Mouse (Mus musculus): Measurements from ENCODE around the gene Scand1. TPM values are rescaled to one million over a fixed set of nuclear protein-coding genes. Genes with fewer than 3 reads are reported as not detected.

The Scand1 gene
- polyA plus RNA-seq, 1 experiment from 2014 or later = 187 TPM

- Histone ChIP-seq H3K4me3 (ENCODE audit: low read depth, low read length) (peak overlapping the region; percentile 73), H3K4me2 (replicated peaks; ENCODE audit: low read depth) (peak overlapping the region; percentile 79), H3K9ac (ENCODE audit: low read depth, low read length) (peak overlapping the region; percentile 96), H3K27ac (ENCODE audit: low read depth, low read length) (peak overlapping the region; percentile 99), H3K4me1 (replicated peaks; ENCODE audit: control insufficient read depth, insufficient read depth, low read length) (no peaks in the 10 kb centered on the region), H3K27me3 (replicated peaks; ENCODE audit: control insufficient read depth, insufficient read depth, low read length) (no peaks in the 10 kb centered on the region), H3K36me3 (ENCODE audit: control insufficient read depth, insufficient read depth) (peaks cover 2% of the 10 kb centered on the region; the same call in 1 of the 2 replicates), H3K9me3 (ENCODE audit: control insufficient read depth) (no peaks in the 10 kb centered on the region)
- 17% methylated on average over 8 of the region's 8 CpGs for WGBS
- no peak for ATAC-seq
- TF ChIP-seq CTCF (IDR thresholded peaks at IDR 0.05; ENCODE audit: low read depth) = peak; percentile 16; the same call in 1 of the 2 replicates
Observed at GRCm38 (mm10) chr2:156311441-156311840, 1.1 kb downstream of the Scand1 start.

GRCm38 (mm10) chr2:156310945-156311344, 1.6 kb downstream of the Scand1 start:
- H3K4me3 ChIP-seq (ENCODE audit: low read depth, low read length) = no peak overlapping the region
- WGBS = 82% methylated on average over 5 of the region's 5 CpGs

GRCm38 (mm10) chr2:156310455-156310854, 2.0 kb downstream of the Scand1 start:
- Histone ChIP-seq H3K27me3 (replicated peaks; ENCODE audit: control insufficient read depth, insufficient read depth, low read length) (no peaks in the 10 kb centered on the region), H3K4me2 (replicated peaks; ENCODE audit: low read depth) (no peak overlapping the region), H3K36me3 (ENCODE audit: control insufficient read depth, insufficient read depth) (peaks cover 7% of the 10 kb centered on the region; the same call in 1 of the 2 replicates), H3K9me3 (ENCODE audit: control insufficient read depth) (no peaks in the 10 kb centered on the region), H3K27ac (ENCODE audit: low read depth, low read length) (no peak overlapping the region), H3K4me1 (replicated peaks; ENCODE audit: control insufficient read depth, insufficient read depth, low read length) (no peaks in the 10 kb centered on the region), H3K9ac (ENCODE audit: low read depth, low read length) (no peak overlapping the region), H3K4me3 (ENCODE audit: low read depth, low read length) (no peak overlapping the region)
- ATAC-seq = no peak
- 82% methylated on average over 5 of the region's 5 CpGs for WGBS
- TF ChIP-seq CTCF (IDR thresholded peaks at IDR 0.05; ENCODE audit: low read depth) = no peak

More at GRCm38 (mm10) chr2:156310945-156311344, 1.6 kb downstream of the Scand1 start:
- H3K36me3 ChIP-seq (ENCODE audit: control insufficient read depth, insufficient read depth) = peaks cover 7% of the 10 kb centered on the region; the same call in 1 of the 2 replicates
- no peak overlapping the region for H3K27ac ChIP-seq (ENCODE audit: low read depth, low read length)
- H3K9me3 ChIP-seq (ENCODE audit: control insufficient read depth) = no peaks in the 10 kb centered on the region
- no peak for TF ChIP-seq CTCF (IDR thresholded peaks at IDR 0.05; ENCODE audit: low read depth)
- H3K4me2 ChIP-seq (replicated peaks; ENCODE audit: low read depth) = no peak overlapping the region
- no peaks in the 10 kb centered on the region for H3K4me1 ChIP-seq (replicated peaks; ENCODE audit: control insufficient read depth, insufficient read depth, low read length)
- no peak for ATAC-seq
- H3K9ac ChIP-seq (ENCODE audit: low read depth, low read length) = no peak overlapping the region
- no peaks in the 10 kb centered on the region for H3K27me3 ChIP-seq (replicated peaks; ENCODE audit: control insufficient read depth, insufficient read depth, low read length)

GRCm38 (mm10) chr2:156309948-156310347, 2.6 kb downstream of the Scand1 start:
- TF ChIP-seq CTCF (IDR thresholded peaks at IDR 0.05; ENCODE audit: low read depth) = no peak
- Histone ChIP-seq H3K27me3 (replicated peaks; ENCODE audit: control insufficient read depth, insufficient read depth, low read length) (no peaks in the 10 kb centered on the region), H3K4me1 (replicated peaks; ENCODE audit: control insufficient read depth, insufficient read depth, low read length) (no peaks in the 10 kb centered on the region), H3K4me2 (replicated peaks; ENCODE audit: low read depth) (no peak overlapping the region), H3K36me3 (ENCODE audit: control insufficient read depth, insufficient read depth) (peaks cover 10% of the 10 kb centered on the region; the same call in 1 of the 2 replicates), H3K9me3 (ENCODE audit: control insufficient read depth) (no peaks in the 10 kb centered on the region), H3K4me3 (ENCODE audit: low read depth, low read length) (no peak overlapping the region), H3K9ac (ENCODE audit: low read depth, low read length) (no peak overlapping the region), H3K27ac (ENCODE audit: low read depth, low read length) (no peak overlapping the region)
- 92% methylated on average over 5 of the region's 5 CpGs for WGBS
- ATAC-seq = no peak

GRCm38 (mm10) chr2:156307261-156307660, 5.2 kb downstream of the Scand1 start:
- Histone ChIP-seq H3K27me3 (replicated peaks; ENCODE audit: control insufficient read depth, insufficient read depth, low read length) (no peaks in the 10 kb centered on the region), H3K9me3 (ENCODE audit: control insufficient read depth) (no peaks in the 10 kb centered on the region), H3K36me3 (ENCODE audit: control insufficient read depth, insufficient read depth) (peaks cover 30% of the 10 kb centered on the region; the same call in 1 of the 2 replicates), H3K4me3 (ENCODE audit: low read depth, low read length) (no peak overlapping the region), H3K9ac (ENCODE audit: low read depth, low read length) (no peak overlapping the region), H3K4me1 (replicated peaks; ENCODE audit: control insufficient read depth, insufficient read depth, low read length) (no peaks in the 10 kb centered on the region), H3K27ac (ENCODE audit: low read depth, low read length) (no peak overlapping the region), H3K4me2 (replicated peaks; ENCODE audit: low read depth) (no peak overlapping the region)
- 54% methylated on average over 5 of the region's 5 CpGs for WGBS
- peak; percentile 64 for TF ChIP-seq CTCF (IDR thresholded peaks at IDR 0.05; ENCODE audit: low read depth)
- no peak for ATAC-seq

GRCm38 (mm10) chr2:156305818-156306217, 6.7 kb downstream of the Scand1 start:
- peaks cover 31% of the 10 kb centered on the region; the same call in 1 of the 2 replicates for H3K36me3 ChIP-seq (ENCODE audit: control insufficient read depth, insufficient read depth)
- peak; percentile 39; the same call in 1 of the 2 replicates for ATAC-seq
- 85% methylated on average over 2 of the region's 2 CpGs for WGBS

More at GRCm38 (mm10) chr2:156305818-156306217, 6.7 kb downstream of the Scand1 start:
- H3K9me3 ChIP-seq (ENCODE audit: control insufficient read depth) = no peaks in the 10 kb centered on the region
- H3K4me2 ChIP-seq (replicated peaks; ENCODE audit: low read depth) = no peak overlapping the region
- H3K27ac ChIP-seq (ENCODE audit: low read depth, low read length) = no peak overlapping the region
- H3K4me3 ChIP-seq (ENCODE audit: low read depth, low read length) = no peak overlapping the region
- no peaks in the 10 kb centered on the region for H3K27me3 ChIP-seq (replicated peaks; ENCODE audit: control insufficient read depth, insufficient read depth, low read length)
- peak; percentile 80 for TF ChIP-seq CTCF (IDR thresholded peaks at IDR 0.05; ENCODE audit: low read depth)
- no peak overlapping the region for H3K9ac ChIP-seq (ENCODE audit: low read depth, low read length)
- no peaks in the 10 kb centered on the region for H3K4me1 ChIP-seq (replicated peaks; ENCODE audit: control insufficient read depth, insufficient read depth, low read length)
